Mouse (Mus musculus) small intestine, adult 2 months (tissue): ENCODE measurements around the gene Ssb. TPM values are rescaled to one million over a fixed set of nuclear protein-coding genes. Genes with fewer than 3 reads are reported as not detected.

Source experiments
- H3K27ac ChIP-seq: fragments of 200-500 bp; 2 replicates; pipeline ENCODE4 v1.5.1; 2012; ENCODE audit warnings: low read depth, low read length, control low read depth, inconsistent platforms; ENCODE audit not compliant: insufficient read depth
- H3K27me3 ChIP-seq: fragments of 200-500 bp; 2 replicates; pipeline ENCODE4 v1.6.1; 2012; ENCODE audit warnings: mild to moderate bottlenecking, moderate library complexity, low read length, inconsistent platforms; ENCODE audit not compliant: control insufficient read depth, insufficient read depth
- H3K36me3 ChIP-seq: fragments of 200-500 bp; 2 replicates; pipeline ENCODE4 v1.6.1; 2012; ENCODE audit warnings: mild to moderate bottlenecking, low read length, control low read depth, inconsistent platforms; ENCODE audit not compliant: control insufficient read depth, insufficient read depth
- H3K4me1 ChIP-seq: fragments of 200-500 bp; 2 replicates; pipeline ENCODE4 v1.6.1; 2012; ENCODE audit warnings: low read length, inconsistent platforms, mixed read lengths; ENCODE audit not compliant: control insufficient read depth, insufficient read depth, insufficient read length
- H3K4me3 ChIP-seq: fragments of 200-500 bp; 2 replicates; pipeline ENCODE4 v1.5.1; 2012; ENCODE audit warnings: low read depth, mild to moderate bottlenecking, control low read depth, inconsistent platforms, low read length, moderate library complexity
- CTCF ChIP-seq: fragments of 200-500 bp; IDR thresholded peaks from 2 replicates; pipeline ENCODE4 v1.5.1; 2012; ENCODE audit warnings: low read depth, mild to moderate bottlenecking, control low read depth, inconsistent platforms, low read length, moderate library complexity, mixed read lengths; ENCODE audit not compliant: insufficient replicate concordance, insufficient read length; ENCODE audit errors: extremely low read depth
- POLR2A ChIP-seq: fragments of 200-500 bp; IDR thresholded peaks from 2 replicates; pipeline ENCODE4 v1.6.1; 2012; ENCODE audit warnings: low read depth, mild to moderate bottlenecking, control low read depth, inconsistent platforms, low read length, moderate library complexity
- WGBS: fragments of 180-500 bp; shearing (Covaris S2); methylation state at CpG from one replicate; pipeline ENCODE4 v1.1.7; 2018; 5-methylcytosine and 5-hydroxymethylcytosine counted together
- polyA plus RNA-seq: library from polyadenylated mRNA; depleted of rRNA; stranded (reverse); fragments of >200 nt; gene quantifications from 2 replicates; pipeline ENCODE4 v1.2.3, GENCODE M21; 2012

Ssb gene
- polyA plus RNA-seq, 1 experiment, result 0.28 TPM

GRCm38 (mm10) chr2:69837996-69838395, 23.4 kb upstream of the Ssb start:
- Histone ChIP-seq H3K27ac (no peak overlapping the region), H3K36me3 (0 out of 2 replicates have a peak, but pooled peaks cover 1% of the 10 kb centered on the region), H3K4me1 (0 out of 2 replicates have a peak, but pooled peaks cover 1% of the 10 kb centered on the region), H3K27me3 (no peaks in the 10 kb centered on the region), H3K4me3 (no peak overlapping the region)
- no peak for TF ChIP-seq CTCF
- TF ChIP-seq POLR2A, result no peak
- WGBS, result 57% methylated on average over 3 of the region's 3 CpGs

GRCm38 (mm10) chr2:69838707-69839106, 22.7 kb upstream of the Ssb start:
- no peak overlapping the region for H3K4me3 ChIP-seq
- no peak overlapping the region for H3K27ac ChIP-seq
- 0 out of 2 replicates have a peak, but pooled peaks cover 1% of the 10 kb centered on the region for H3K4me1 ChIP-seq
- H3K36me3 ChIP-seq, result no peaks in the 10 kb centered on the region
- TF ChIP-seq POLR2A (no peak), CTCF (no peak)
- no peaks in the 10 kb centered on the region for H3K27me3 ChIP-seq

DNA sequence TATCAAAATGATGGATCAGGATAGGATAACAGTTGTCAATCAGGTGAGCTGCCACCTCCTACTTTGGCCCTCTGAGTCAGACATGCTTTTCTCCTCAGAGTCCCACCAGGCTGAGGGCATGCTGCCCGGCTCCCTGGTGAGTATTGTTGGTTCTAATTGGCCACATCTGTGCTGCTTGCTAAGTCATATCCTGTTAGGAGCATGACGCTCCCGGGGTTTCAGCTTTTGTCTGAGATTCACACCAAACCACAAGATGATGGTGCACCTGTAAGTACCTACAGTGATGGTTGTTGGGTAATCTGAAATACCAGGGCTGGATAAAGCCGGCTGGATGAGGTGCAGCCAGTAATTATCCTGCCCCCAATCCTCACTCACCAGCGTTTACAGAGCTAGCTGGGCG, 21.1 kb upstream of the Ssb start:
- H3K27me3 ChIP-seq, result no peaks in the 10 kb centered on the region
- WGBS, result 32% methylated on average over 6 of the region's 6 CpGs
- no peak overlapping the region for H3K27ac ChIP-seq
- H3K4me1 ChIP-seq, result 0 out of 2 replicates have a peak, but pooled peaks cover 1% of the 10 kb centered on the region
- H3K36me3 ChIP-seq, result no peaks in the 10 kb centered on the region
- no peak overlapping the region for H3K4me3 ChIP-seq
- TF ChIP-seq CTCF (no peak), POLR2A (no peak)

DNA sequence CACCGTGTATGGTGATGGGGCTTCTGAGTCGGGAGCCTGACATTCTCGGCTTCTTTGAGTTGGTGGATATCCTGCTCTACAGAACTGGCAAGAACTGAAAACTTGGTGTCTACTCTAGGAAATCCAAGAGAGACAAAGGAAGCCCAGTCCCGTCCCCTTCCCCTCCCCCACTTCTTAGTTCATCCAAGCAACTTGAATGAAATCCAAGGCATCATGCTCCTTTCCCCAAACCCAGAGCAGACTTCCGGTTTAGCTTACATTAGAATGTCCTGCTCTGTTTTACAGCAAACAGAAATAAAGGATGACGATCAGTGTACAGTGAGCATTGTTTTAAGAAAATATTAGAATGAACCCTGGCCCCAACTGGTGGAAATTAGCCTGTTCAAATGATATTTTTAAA, 12.1 kb upstream of the Ssb start:
- H3K27ac ChIP-seq, result no peak overlapping the region
- no peak for TF ChIP-seq CTCF
- no peak for TF ChIP-seq POLR2A
- no peak overlapping the region for H3K4me3 ChIP-seq
- no peaks in the 10 kb centered on the region for H3K36me3 ChIP-seq
- WGBS, result 69% methylated on average over 6 of the region's 6 CpGs
- H3K4me1 ChIP-seq, result no peaks in the 10 kb centered on the region
- H3K27me3 ChIP-seq, result no peaks in the 10 kb centered on the region

DNA sequence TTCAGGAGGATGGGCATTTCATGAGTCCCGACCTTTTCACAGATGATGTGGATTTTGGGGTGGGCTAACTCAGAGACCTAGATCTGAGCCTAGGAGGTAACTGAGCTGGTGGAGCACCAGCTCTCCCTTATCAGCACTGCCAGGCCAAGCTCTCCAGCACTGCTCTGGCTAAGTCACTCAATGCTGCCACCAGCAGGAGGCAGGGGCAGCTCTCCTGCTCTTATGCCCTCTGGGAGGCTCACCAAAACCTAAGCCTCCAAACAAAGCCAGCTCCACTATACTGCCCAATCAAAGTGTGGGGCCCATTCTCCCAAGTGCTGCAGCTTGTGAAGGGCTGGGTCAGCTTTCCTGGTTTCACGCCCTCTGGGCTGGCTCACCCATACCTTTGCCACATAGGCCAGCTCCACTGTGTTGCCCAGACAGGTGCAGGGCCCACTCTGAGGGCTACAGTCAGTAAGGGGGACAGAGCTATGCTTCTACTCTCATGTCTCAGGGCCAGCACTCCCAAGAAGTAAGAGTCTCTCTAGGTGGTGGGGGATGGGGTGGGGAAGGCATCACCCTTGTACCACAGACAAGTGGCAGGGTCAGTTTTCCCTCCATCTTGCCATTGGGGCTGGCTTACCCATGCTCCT, 9.8 kb upstream of the Ssb start:
- TF ChIP-seq POLR2A (no peak), CTCF (no peak)
- no peaks in the 10 kb centered on the region for H3K27me3 ChIP-seq
- no peaks in the 10 kb centered on the region for H3K4me1 ChIP-seq
- no peak overlapping the region for H3K27ac ChIP-seq
- no peaks in the 10 kb centered on the region for H3K36me3 ChIP-seq
- no peak overlapping the region for H3K4me3 ChIP-seq
- 77% methylated on average over 2 of the region's 2 CpGs for WGBS

GRCm38 (mm10) chr2:69856392-69856791, 5.0 kb upstream of the Ssb start:
- 12% methylated on average over 8 of the region's 8 CpGs for WGBS
- H3K36me3 ChIP-seq, result no peaks in the 10 kb centered on the region
- H3K27me3 ChIP-seq, result no peaks in the 10 kb centered on the region
- H3K4me1 ChIP-seq, result no peaks in the 10 kb centered on the region
- no peak overlapping the region for H3K4me3 ChIP-seq
- H3K27ac ChIP-seq, result no peak overlapping the region
- TF ChIP-seq CTCF (peak; percentile 34; the same call in 1 of the 2 replicates), POLR2A (no peak)

DNA sequence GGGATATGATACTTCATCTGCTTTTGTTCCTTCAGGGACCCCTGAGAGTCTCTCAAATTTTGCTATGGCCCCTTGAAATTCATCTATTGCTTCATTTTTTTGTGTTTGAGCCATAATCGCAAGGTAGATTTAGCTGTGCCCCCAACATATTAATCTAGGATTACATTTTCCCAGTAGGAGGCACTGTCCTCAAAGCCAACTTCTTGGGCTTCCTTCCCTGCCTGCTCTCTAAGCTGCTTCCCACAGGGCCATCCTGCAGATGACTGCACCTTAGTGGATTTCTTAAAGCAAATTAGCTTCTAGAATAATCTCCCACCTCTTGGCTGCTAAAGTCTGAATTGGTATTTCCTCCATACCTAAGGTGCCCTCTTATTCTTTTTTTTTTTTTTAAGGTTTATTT, 3.5 kb upstream of the Ssb start:
- H3K4me3 ChIP-seq, result no peak overlapping the region
- H3K27ac ChIP-seq, result no peak overlapping the region
- H3K27me3 ChIP-seq, result no peaks in the 10 kb centered on the region
- H3K4me1 ChIP-seq, result no peaks in the 10 kb centered on the region
- no peaks in the 10 kb centered on the region for H3K36me3 ChIP-seq
- TF ChIP-seq POLR2A (no peak), CTCF (no peak)
- 86% methylated on average over 1 of the region's 1 CpGs for WGBS

GRCm38 (mm10) chr2:69860972-69861452, 350 bp upstream of the Ssb start:
- Histone ChIP-seq H3K27me3 (no peaks in the 10 kb centered on the region), H3K4me3 (peak overlapping the region; percentile 85), H3K36me3 (peaks cover 4% of the 10 kb centered on the region), H3K4me1 (no peaks in the 10 kb centered on the region), H3K27ac (peak overlapping the region; percentile 71)
- WGBS, result 4% methylated on average over 13 of the region's 13 CpGs
- TF ChIP-seq CTCF (no peak), POLR2A (no peak)
